Mouse (Mus musculus): ENCODE results near the gene Rnf207. TPM values are rescaled to one million over a fixed set of nuclear protein-coding genes. Genes with fewer than 3 reads are reported as not detected.

The Rnf207 gene
- 4.2 and 5.9 TPM in 2 replicates for polyA plus RNA-seq (2015; fragmentation: Nextera tagmentation; extraction: Ambion mirVana)

GRCm38 (mm10) chr4:152318517-152319234 is at the start of gene Rnf207:
TSS of gene Rnf207 (minus strand) at chr4:152318993.

GRCm38 (mm10) chr4:152338419-152339292 is 19.9 kb upstream of the Rnf207 start, which contains the start of gene Chd5:
TSS of gene Chd5 (plus strand) at chr4:152338651.

GRCm38 (mm10) chr4:152325574-152326411 is 7.0 kb upstream of the Rnf207 start, which contains the start of gene Rpl22:
TSS of gene Rpl22 (plus strand) at chr4:152325742.

GRCm38 (mm10) chr4:152296874-152297861 is 21.6 kb downstream of the Rnf207 start, which contains the start of gene Icmt:
TSS of gene Icmt (plus strand) at chr4:152297227.

GRCm38 (mm10) chr4:152291562-152291961 is 27.2 kb downstream of the Rnf207 start, which contains the start of gene Hes3:
TSS of gene Hes3 (minus strand) at chr4:152291662.

DNA sequence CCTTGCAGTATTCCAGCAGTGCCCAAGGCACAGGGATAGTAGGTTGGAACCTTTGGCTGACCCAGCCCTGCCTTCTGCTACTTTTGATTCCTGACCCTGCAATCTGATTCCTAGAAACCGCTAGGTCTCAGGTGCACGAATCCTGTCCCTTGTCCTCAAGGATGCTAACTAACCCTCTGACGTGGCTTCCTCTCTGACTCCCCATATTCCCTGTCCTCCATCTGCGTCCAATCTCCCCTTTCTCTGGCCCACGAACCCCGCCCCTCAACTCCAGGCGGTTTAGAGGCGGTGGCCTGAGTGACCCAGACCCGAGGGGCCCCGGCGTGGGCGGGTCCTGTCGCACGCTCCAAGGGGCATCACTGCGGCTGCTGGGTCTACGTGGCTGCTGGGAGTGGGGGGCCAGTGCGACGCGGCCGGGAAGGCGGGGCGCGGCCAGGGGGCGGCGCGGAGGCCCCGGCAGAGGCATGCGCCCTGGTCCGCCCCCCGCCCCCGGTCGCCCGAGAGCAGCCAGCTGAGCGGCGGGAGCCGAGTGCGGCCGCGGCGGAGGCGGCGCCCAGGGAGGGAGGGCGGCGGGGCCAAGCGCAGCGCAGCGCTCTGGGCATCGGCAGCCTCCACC is 45.1 kb downstream of the Rnf207 start, which contains the start of gene Gpr153:
Gpr153 (plus strand) TSS at position 612 of the 616 bp plus-strand sequence.

Other genes with a start within 250 kb of the Rnf207 start
- gene Plekhg5, start 246.5 kb downstream of the Rnf207 start, polyA plus RNA-seq (2015; fragmentation: Nextera tagmentation; extraction: Ambion mirVana): 7.8 TPM in 2 replicates
- 0.16 and 0.41 TPM in 2 replicates for gene Tnfrsf25, start 203.1 kb downstream of the Rnf207 start, polyA plus RNA-seq (2015; fragmentation: Nextera tagmentation; extraction: Ambion mirVana)
- gene Espn, start 166.6 kb downstream of the Rnf207 start, polyA plus RNA-seq (2015; fragmentation: Nextera tagmentation; extraction: Ambion mirVana): 0.65 and 0.78 TPM in 2 replicates
- gene Hes2, start 160.1 kb downstream of the Rnf207 start, polyA plus RNA-seq (2015; fragmentation: Nextera tagmentation; extraction: Ambion mirVana): not detected in 2 replicates
- gene Acot7, start 140.9 kb downstream of the Rnf207 start, polyA plus RNA-seq (2015; fragmentation: Nextera tagmentation; extraction: Ambion mirVana): 26.4 and 29.8 TPM in 2 replicates
- 15.2 and 17.2 TPM in 2 replicates for gene Gpr153, start 44.8 kb downstream of the Rnf207 start, polyA plus RNA-seq (2015; fragmentation: Nextera tagmentation; extraction: Ambion mirVana)
- not detected in 2 replicates for gene Hes3, start 27.3 kb downstream of the Rnf207 start, polyA plus RNA-seq (2015; fragmentation: Nextera tagmentation; extraction: Ambion mirVana)
- 13.8 and 14.9 TPM in 2 replicates for gene Icmt, start 21.8 kb downstream of the Rnf207 start, polyA plus RNA-seq (2015; fragmentation: Nextera tagmentation; extraction: Ambion mirVana)
- 337 and 396 TPM in 2 replicates for gene Rpl22, start 6.7 kb upstream of the Rnf207 start, polyA plus RNA-seq (2015; fragmentation: Nextera tagmentation; extraction: Ambion mirVana)
- gene Chd5, start 19.7 kb upstream of the Rnf207 start, polyA plus RNA-seq (2015; fragmentation: Nextera tagmentation; extraction: Ambion mirVana): 0.01 and 0.22 TPM in 2 replicates
- 0.41 and 0.79 TPM in 2 replicates for gene Nphp4, start 157.7 kb upstream of the Rnf207 start, polyA plus RNA-seq (2015; fragmentation: Nextera tagmentation; extraction: Ambion mirVana)
- 3.0 and 5.3 TPM in 2 replicates for gene Kcnab2, start 158.9 kb upstream of the Rnf207 start, polyA plus RNA-seq (2015; fragmentation: Nextera tagmentation; extraction: Ambion mirVana)